Mouse (Mus musculus) lung, postnatal 0 days (tissue): ENCODE measurements around the gene Gm10964. TPM values are rescaled to one million over a fixed set of nuclear protein-coding genes. Genes with fewer than 3 reads are reported as not detected.

Experiments
- ATAC-seq: fragments of 200-750 bp; cut with Nextera tagmentation; 2 replicates; pipeline ENCODE4 v1.8.0; 2017; ENCODE audit warnings: moderate library complexity
- DNase-seq: peaks from one replicate; pipeline ENCODE4 v3.0.0-alpha.2; 2016; ENCODE audit warnings: low spot score
- H3K27ac ChIP-seq: fragments of 300-500 bp; sonication (generic); 2 replicates; pipeline ENCODE4 v1.5.1; 2014; ENCODE audit warnings: antibody characterized with exemption, mild to moderate bottlenecking, low read length, mixed read lengths
- H3K27me3 ChIP-seq: fragments of 300-500 bp; sonication (generic); replicated peaks from 2 replicates; pipeline ENCODE4 v1.6.1; 2014; ENCODE audit warnings: low read length, mixed read lengths; ENCODE audit not compliant: insufficient read depth
- H3K36me3 ChIP-seq: fragments of 300-500 bp; sonication (generic); 2 replicates; pipeline ENCODE4 v1.6.1; 2014; ENCODE audit warnings: low read length, mixed read lengths; ENCODE audit not compliant: insufficient read depth
- H3K4me1 ChIP-seq: fragments of 300-500 bp; sonication (generic); 2 replicates; pipeline ENCODE4 v1.6.1; 2014; ENCODE audit warnings: antibody characterized with exemption, low read depth, low read length, mixed read lengths; ENCODE audit not compliant: insufficient read depth
- H3K4me2 ChIP-seq: fragments of 300-500 bp; sonication (generic); replicated peaks from 2 replicates; pipeline ENCODE4 v1.6.1; 2014; ENCODE audit warnings: low read depth, mild to moderate bottlenecking, low read length, moderate library complexity, mixed read lengths
- H3K4me3 ChIP-seq: fragments of 300-500 bp; sonication (generic); 2 replicates; pipeline ENCODE4 v1.5.1; 2014; ENCODE audit warnings: low read depth, low read length
- H3K9ac ChIP-seq: fragments of 300-500 bp; sonication (generic); replicated peaks from 2 replicates; pipeline ENCODE4 v1.6.1; 2014; ENCODE audit warnings: low read depth, mild to moderate bottlenecking
- H3K9me3 ChIP-seq: fragments of 300-500 bp; sonication (generic); 2 replicates; pipeline ENCODE4 v1.6.1; 2016; ENCODE audit warnings: low read length, mixed read lengths
- CTCF ChIP-seq: IDR thresholded peaks from 2 replicates; pipeline ENCODE4 v1.5.1; 2016; ENCODE audit warnings: antibody characterized with exemption, mild to moderate bottlenecking
- EP300 ChIP-seq: IDR thresholded peaks from 2 replicates; pipeline ENCODE4 v1.6.1; 2016; ENCODE audit warnings: antibody characterized with exemption, mild to moderate bottlenecking, control low read depth
- WGBS: fragments of 180-500 bp; shearing (Covaris S2); extraction: QIAGEN DNeasy Blood & Tissue Kit; methylation state at CpG from one replicate; pipeline ENCODE4 v1.1.7; 2014; 5-methylcytosine and 5-hydroxymethylcytosine counted together
- polyA plus RNA-seq: library from polyadenylated mRNA; unstranded; fragments of >200 nt; fragmentation: Nextera tagmentation; extraction: Ambion mirVana; gene quantifications from 2 replicates; pipeline ENCODE4 v1.2.1, GENCODE M21; 2015

Gene Gm10964
- polyA plus RNA-seq, 1 experiment from 2014 or later: not detected

- Histone ChIP-seq H3K36me3 (peaks cover 13% of the 10 kb centered on the region), H3K27ac (no peak overlapping the region), H3K27me3 (no peaks in the 10 kb centered on the region), H3K4me1 (0 out of 2 replicates have a peak, but pooled peaks cover 6% of the 10 kb centered on the region), H3K9me3 (no peaks in the 10 kb centered on the region), H3K9ac (no peak overlapping the region), H3K4me2 (no peak overlapping the region), H3K4me3 (no peak overlapping the region)
- TF ChIP-seq EP300 (no peak), CTCF (no peak)
- no peak for DNase-seq
- 61% methylated on average over 7 of the region's 7 CpGs for WGBS
- ATAC-seq: no peak
These were observed 40.0 kb downstream of the Gm10964 start for GRCm38 (mm10) chr3:103779183-103779582.

GRCm38 (mm10) chr3:103780271-103780670 is 41.1 kb downstream of the Gm10964 start:
- Histone ChIP-seq H3K27ac (no peak overlapping the region), H3K27me3 (no peaks in the 10 kb centered on the region), H3K4me2 (no peak overlapping the region), H3K9me3 (no peaks in the 10 kb centered on the region), H3K4me3 (no peak overlapping the region), H3K4me1 (0 out of 2 replicates have a peak, but pooled peaks cover 3% of the 10 kb centered on the region), H3K36me3 (peaks cover 13% of the 10 kb centered on the region), H3K9ac (no peak overlapping the region)
- WGBS: 81% methylated on average over 3 of the region's 3 CpGs
- ATAC-seq (no peak), DNase-seq (no peak)
- TF ChIP-seq CTCF (no peak), EP300 (no peak)

GRCm38 (mm10) chr3:103780777-103781176 is 41.6 kb downstream of the Gm10964 start:
- DNase-seq (no peak), ATAC-seq (no peak)
- H3K36me3 ChIP-seq: peaks cover 13% of the 10 kb centered on the region
- no peak overlapping the region for H3K4me2 ChIP-seq
- H3K27ac ChIP-seq: no peak overlapping the region
- no peaks in the 10 kb centered on the region for H3K9me3 ChIP-seq
- WGBS: 62% methylated on average over 5 of the region's 5 CpGs
- H3K4me3 ChIP-seq: no peak overlapping the region
- no peaks in the 10 kb centered on the region for H3K27me3 ChIP-seq
- TF ChIP-seq CTCF (no peak), EP300 (0 out of 2 replicates have a peak, but pooled peaks have one; percentile 37)
- H3K9ac ChIP-seq: no peak overlapping the region
- 0 out of 2 replicates have a peak, but pooled peaks cover 3% of the 10 kb centered on the region for H3K4me1 ChIP-seq

DNA sequence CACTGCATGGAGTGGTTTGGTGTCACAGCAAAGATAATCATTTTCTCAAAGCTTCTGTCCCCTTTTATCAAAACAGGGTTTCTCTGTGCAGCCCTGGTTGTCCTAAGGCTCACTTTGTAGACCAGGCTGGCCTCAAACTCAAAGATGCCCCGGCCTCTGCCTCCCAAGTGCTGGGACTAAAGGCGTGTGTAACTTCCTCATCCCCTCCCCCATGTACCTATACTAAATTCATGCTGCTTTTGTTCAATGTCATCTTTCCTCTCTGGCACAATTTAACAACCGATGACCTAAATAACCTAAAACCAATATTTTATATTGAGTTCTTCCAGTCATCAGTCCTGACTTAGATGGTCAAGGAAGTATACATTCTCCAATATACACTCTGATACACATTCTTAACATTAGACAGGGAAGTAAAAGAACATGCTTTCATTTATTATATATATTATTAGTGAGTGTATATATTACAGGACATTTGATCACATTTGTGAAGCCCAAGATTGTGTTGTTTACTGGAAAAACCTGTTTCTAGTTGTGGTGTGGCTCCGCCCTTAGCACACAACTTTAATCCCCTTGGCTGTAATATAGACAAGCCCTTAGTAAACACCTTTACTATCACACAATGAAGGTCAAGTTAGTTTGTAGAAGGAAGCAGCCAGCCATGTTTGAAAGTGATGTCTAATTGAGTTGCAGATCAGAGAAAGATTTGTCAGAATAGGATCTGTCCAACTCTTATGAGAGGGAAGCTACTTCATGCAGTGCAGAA is 43.9 kb downstream of the Gm10964 start:
- no peak overlapping the region for H3K27ac ChIP-seq
- no peaks in the 10 kb centered on the region for H3K27me3 ChIP-seq
- no peak overlapping the region for H3K9ac ChIP-seq
- H3K36me3 ChIP-seq: peaks cover 2% of the 10 kb centered on the region; the same call in 1 of the 2 replicates
- ATAC-seq: no peak
- TF ChIP-seq CTCF (no peak), EP300 (no peak)
- DNase-seq: no peak
- H3K4me3 ChIP-seq: no peak overlapping the region
- no peaks in the 10 kb centered on the region for H3K9me3 ChIP-seq
- H3K4me1 ChIP-seq: peaks cover 3% of the 10 kb centered on the region; the same call in 1 of the 2 replicates
- 69% methylated on average over 4 of the region's 4 CpGs for WGBS
- H3K4me2 ChIP-seq: no peak overlapping the region

GRCm38 (mm10) chr3:103787225-103787624 is 48.1 kb downstream of the Gm10964 start:
- peak; percentile 89 for DNase-seq
- H3K4me3 ChIP-seq: no peak overlapping the region
- H3K4me1 ChIP-seq: peaks cover 10% of the 10 kb centered on the region
- no peak for ATAC-seq
- H3K27ac ChIP-seq: peak overlapping the region; percentile 66
- H3K9ac ChIP-seq: no peak overlapping the region
- no peaks in the 10 kb centered on the region for H3K27me3 ChIP-seq
- no peaks in the 10 kb centered on the region for H3K9me3 ChIP-seq
- TF ChIP-seq EP300: peak; percentile 72
- no peak for TF ChIP-seq CTCF
- WGBS: 43% methylated on average over 7 of the region's 7 CpGs
- H3K36me3 ChIP-seq: no peaks in the 10 kb centered on the region
- 0 out of 2 replicates have a peak overlapping the region, but pooled peaks have one; percentile 22 for H3K4me2 ChIP-seq

DNA sequence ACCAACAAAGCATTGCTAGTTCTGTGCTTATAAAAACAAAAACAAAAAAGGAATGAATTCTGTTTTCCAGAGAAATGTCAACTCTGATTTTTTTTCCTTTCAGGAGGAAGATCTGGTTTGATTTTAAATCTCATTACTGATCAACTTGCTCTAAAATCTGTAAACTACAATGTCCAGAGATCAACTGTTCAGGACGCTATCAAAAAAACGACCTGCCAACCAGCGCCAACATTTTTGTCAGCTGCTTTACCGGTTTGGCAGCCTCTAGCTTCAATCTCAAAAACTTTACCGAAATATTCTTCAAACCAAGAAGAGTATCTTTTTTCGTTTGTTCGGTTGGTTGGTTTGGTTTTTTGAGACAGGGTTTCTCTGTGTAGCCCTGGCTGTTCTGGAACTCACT is 49.9 kb downstream of the Gm10964 start:
- WGBS: 58% methylated on average over 7 of the region's 7 CpGs

More for the DNA sequence above, 49.9 kb downstream of the Gm10964 start:
- H3K4me1 ChIP-seq: peaks cover 7% of the 10 kb centered on the region
- ATAC-seq (no peak), DNase-seq (no peak)
- no peaks in the 10 kb centered on the region for H3K27me3 ChIP-seq
- peak overlapping the region; percentile 96 for H3K4me3 ChIP-seq
- H3K9ac ChIP-seq: 0 out of 2 replicates have a peak overlapping the region, but pooled peaks have one; percentile 93
- no peaks in the 10 kb centered on the region for H3K36me3 ChIP-seq
- TF ChIP-seq EP300: no peak
- H3K9me3 ChIP-seq: no peaks in the 10 kb centered on the region
- no peak overlapping the region for H3K27ac ChIP-seq
- H3K4me2 ChIP-seq: peak overlapping the region; percentile 75
